Mouse (Mus musculus): Measurements from ENCODE around the gene Hoxb13. TPM values are rescaled to one million over a fixed set of nuclear protein-coding genes. Genes with fewer than 3 reads are reported as not detected.

Gene Hoxb13
- polyA plus RNA-seq, 1 experiment from 2014 or later = 5.1 TPM

- under 1% methylated on average over 25 of the region's 25 CpGs for WGBS
Observed at GRCm38 (mm10) chr11:96172511-96173287, 21.4 kb upstream of the Hoxb13 start.

GRCm38 (mm10) chr11:96173288-96173840 is 20.8 kb upstream of the Hoxb13 start:
- peaks cover 89% of the 10 kb centered on the region for H3K27me3 ChIP-seq (replicated peaks; ENCODE audit: control insufficient read depth, insufficient read depth, low read length)
- no peak overlapping the region for H3K9ac ChIP-seq (ENCODE audit: low read depth, low read length)
- H3K4me3 ChIP-seq (ENCODE audit: low read length) = peak overlapping the region; percentile 31
- ATAC-seq = no peak
- 0 out of 2 replicates have a peak overlapping the region, but pooled peaks have one; percentile 25 for H3K4me2 ChIP-seq (ENCODE audit: low read depth, low read length)
- WGBS = 1% methylated on average over 16 of the region's 16 CpGs
- H3K27ac ChIP-seq (ENCODE audit: low read length) = no peak overlapping the region
- no peaks in the 10 kb centered on the region for H3K4me1 ChIP-seq (ENCODE audit: control insufficient read depth, insufficient read depth, low read length)
- H3K9me3 ChIP-seq (ENCODE audit: control insufficient read depth, low read length) = no peaks in the 10 kb centered on the region
- H3K36me3 ChIP-seq (ENCODE audit: control insufficient read depth, insufficient read depth, low read length) = no peaks in the 10 kb centered on the region

More at GRCm38 (mm10) chr11:96172511-96173287, 21.4 kb upstream of the Hoxb13 start:
- Histone ChIP-seq H3K9me3 (ENCODE audit: control insufficient read depth, low read length) (no peaks in the 10 kb centered on the region), H3K27me3 (replicated peaks; ENCODE audit: control insufficient read depth, insufficient read depth, low read length) (peaks cover 88% of the 10 kb centered on the region), H3K4me3 (ENCODE audit: low read length) (peak overlapping the region; percentile 31), H3K36me3 (ENCODE audit: control insufficient read depth, insufficient read depth, low read length) (no peaks in the 10 kb centered on the region), H3K27ac (ENCODE audit: low read length) (no peak overlapping the region), H3K4me1 (ENCODE audit: control insufficient read depth, insufficient read depth, low read length) (no peaks in the 10 kb centered on the region), H3K4me2 (ENCODE audit: low read depth, low read length) (0 out of 2 replicates have a peak overlapping the region, but pooled peaks have one; percentile 25), H3K9ac (ENCODE audit: low read depth, low read length) (no peak overlapping the region)
- ATAC-seq = peak; percentile 23; the same call in 1 of the 2 replicates

GRCm38 (mm10) chr11:96174881-96175280 is 19.2 kb upstream of the Hoxb13 start:
- Histone ChIP-seq H3K4me1 (ENCODE audit: control insufficient read depth, insufficient read depth, low read length) (no peaks in the 10 kb centered on the region), H3K27ac (ENCODE audit: low read length) (no peak overlapping the region), H3K4me2 (ENCODE audit: low read depth, low read length) (no peak overlapping the region), H3K9me3 (ENCODE audit: control insufficient read depth, low read length) (no peaks in the 10 kb centered on the region), H3K36me3 (ENCODE audit: control insufficient read depth, insufficient read depth, low read length) (no peaks in the 10 kb centered on the region), H3K27me3 (replicated peaks; ENCODE audit: control insufficient read depth, insufficient read depth, low read length) (peaks cover 89% of the 10 kb centered on the region), H3K9ac (ENCODE audit: low read depth, low read length) (no peak overlapping the region), H3K4me3 (ENCODE audit: low read length) (no peak overlapping the region)
- WGBS = 10% methylated on average over 6 of the region's 6 CpGs
- ATAC-seq = no peak

- H3K9ac ChIP-seq (ENCODE audit: low read depth, low read length) = no peak overlapping the region
- no peak overlapping the region for H3K27ac ChIP-seq (ENCODE audit: low read length)
- H3K4me2 ChIP-seq (ENCODE audit: low read depth, low read length) = no peak overlapping the region
- no peaks in the 10 kb centered on the region for H3K9me3 ChIP-seq (ENCODE audit: control insufficient read depth, low read length)
- no peak for ATAC-seq
- H3K4me3 ChIP-seq (ENCODE audit: low read length) = no peak overlapping the region
- H3K4me1 ChIP-seq (ENCODE audit: control insufficient read depth, insufficient read depth, low read length) = no peaks in the 10 kb centered on the region
- 1% methylated on average over 17 of the region's 17 CpGs for WGBS
- no peaks in the 10 kb centered on the region for H3K36me3 ChIP-seq (ENCODE audit: control insufficient read depth, insufficient read depth, low read length)
- H3K27me3 ChIP-seq (replicated peaks; ENCODE audit: control insufficient read depth, insufficient read depth, low read length) = peaks cover 89% of the 10 kb centered on the region
Observed at GRCm38 (mm10) chr11:96175511-96175910, 18.6 kb upstream of the Hoxb13 start.

GRCm38 (mm10) chr11:96175951-96176530 is 18.1 kb upstream of the Hoxb13 start:
- H3K4me2 ChIP-seq (ENCODE audit: low read depth, low read length) = no peak overlapping the region
- no peaks in the 10 kb centered on the region for H3K36me3 ChIP-seq (ENCODE audit: control insufficient read depth, insufficient read depth, low read length)
- H3K4me1 ChIP-seq (ENCODE audit: control insufficient read depth, insufficient read depth, low read length) = no peaks in the 10 kb centered on the region
- peaks cover 88% of the 10 kb centered on the region for H3K27me3 ChIP-seq (replicated peaks; ENCODE audit: control insufficient read depth, insufficient read depth, low read length)
- 2% methylated on average over 9 of the region's 9 CpGs for WGBS
- H3K9ac ChIP-seq (ENCODE audit: low read depth, low read length) = no peak overlapping the region
- ATAC-seq = no peak
- no peak overlapping the region for H3K4me3 ChIP-seq (ENCODE audit: low read length)
- H3K27ac ChIP-seq (ENCODE audit: low read length) = no peak overlapping the region
- H3K9me3 ChIP-seq (ENCODE audit: control insufficient read depth, low read length) = no peaks in the 10 kb centered on the region

GRCm38 (mm10) chr11:96176841-96177240 is 17.3 kb upstream of the Hoxb13 start:
- no peak for ATAC-seq
- Histone ChIP-seq H3K4me3 (ENCODE audit: low read length) (no peak overlapping the region), H3K27me3 (replicated peaks; ENCODE audit: control insufficient read depth, insufficient read depth, low read length) (peaks cover 90% of the 10 kb centered on the region), H3K4me2 (ENCODE audit: low read depth, low read length) (no peak overlapping the region), H3K27ac (ENCODE audit: low read length) (no peak overlapping the region), H3K36me3 (ENCODE audit: control insufficient read depth, insufficient read depth, low read length) (no peaks in the 10 kb centered on the region), H3K9me3 (ENCODE audit: control insufficient read depth, low read length) (no peaks in the 10 kb centered on the region), H3K4me1 (ENCODE audit: control insufficient read depth, insufficient read depth, low read length) (no peaks in the 10 kb centered on the region), H3K9ac (ENCODE audit: low read depth, low read length) (no peak overlapping the region)
- WGBS = 2% methylated on average over 10 of the region's 10 CpGs

- no peak for ATAC-seq
- WGBS = under 1% methylated on average over 27 of the region's 27 CpGs
Observed at GRCm38 (mm10) chr11:96177546-96178174, 16.5 kb upstream of the Hoxb13 start.

GRCm38 (mm10) chr11:96178356-96178755 is 15.8 kb upstream of the Hoxb13 start:
- ATAC-seq = no peak
- no peaks in the 10 kb centered on the region for H3K36me3 ChIP-seq (ENCODE audit: control insufficient read depth, insufficient read depth, low read length)
- H3K4me1 ChIP-seq (ENCODE audit: control insufficient read depth, insufficient read depth, low read length) = no peaks in the 10 kb centered on the region
- H3K27me3 ChIP-seq (replicated peaks; ENCODE audit: control insufficient read depth, insufficient read depth, low read length) = peaks cover 89% of the 10 kb centered on the region
- H3K27ac ChIP-seq (ENCODE audit: low read length) = no peak overlapping the region
- no peak overlapping the region for H3K9ac ChIP-seq (ENCODE audit: low read depth, low read length)
- WGBS = 0% methylated on average over 8 of the region's 8 CpGs
- no peak overlapping the region for H3K4me3 ChIP-seq (ENCODE audit: low read length)
- H3K9me3 ChIP-seq (ENCODE audit: control insufficient read depth, low read length) = peaks cover 6% of the 10 kb centered on the region; the same call in 1 of the 2 replicates
- H3K4me2 ChIP-seq (ENCODE audit: low read depth, low read length) = no peak overlapping the region

More at GRCm38 (mm10) chr11:96177546-96178174, 16.5 kb upstream of the Hoxb13 start:
- H3K36me3 ChIP-seq (ENCODE audit: control insufficient read depth, insufficient read depth, low read length) = no peaks in the 10 kb centered on the region
- H3K4me1 ChIP-seq (ENCODE audit: control insufficient read depth, insufficient read depth, low read length) = no peaks in the 10 kb centered on the region
- H3K27me3 ChIP-seq (replicated peaks; ENCODE audit: control insufficient read depth, insufficient read depth, low read length) = peaks cover 90% of the 10 kb centered on the region
- no peak overlapping the region for H3K27ac ChIP-seq (ENCODE audit: low read length)
- no peak overlapping the region for H3K9ac ChIP-seq (ENCODE audit: low read depth, low read length)
- H3K9me3 ChIP-seq (ENCODE audit: control insufficient read depth, low read length) = peaks cover 1% of the 10 kb centered on the region; the same call in 1 of the 2 replicates
- H3K4me3 ChIP-seq (ENCODE audit: low read length) = no peak overlapping the region
- no peak overlapping the region for H3K4me2 ChIP-seq (ENCODE audit: low read depth, low read length)

- H3K4me3 ChIP-seq (ENCODE audit: low read length) = no peak overlapping the region
- H3K9me3 ChIP-seq (ENCODE audit: control insufficient read depth, low read length) = peaks cover 6% of the 10 kb centered on the region; the same call in 1 of the 2 replicates
- H3K27me3 ChIP-seq (replicated peaks; ENCODE audit: control insufficient read depth, insufficient read depth, low read length) = peaks cover 87% of the 10 kb centered on the region
- no peaks in the 10 kb centered on the region for H3K36me3 ChIP-seq (ENCODE audit: control insufficient read depth, insufficient read depth, low read length)
- H3K9ac ChIP-seq (ENCODE audit: low read depth, low read length) = no peak overlapping the region
- no peak overlapping the region for H3K27ac ChIP-seq (ENCODE audit: low read length)
- no peak overlapping the region for H3K4me2 ChIP-seq (ENCODE audit: low read depth, low read length)
- under 1% methylated on average over 6 of the region's 6 CpGs for WGBS
- H3K4me1 ChIP-seq (ENCODE audit: control insufficient read depth, insufficient read depth, low read length) = no peaks in the 10 kb centered on the region
- ATAC-seq = no peak
Observed at GRCm38 (mm10) chr11:96178911-96179503, 15.1 kb upstream of the Hoxb13 start.

All from intestine, embryonic 16.5 days (tissue).